Mouse (Mus musculus): Measurements from ENCODE around the gene Mrpl22. TPM values are rescaled to one million over a fixed set of nuclear protein-coding genes. Genes with fewer than 3 reads are reported as not detected.
"Not testable (repeated sequence)": the region's sequence is repeated elsewhere in the genome, so short reads cannot be mapped to it uniquely, and the experiment has no call there.

Mrpl22 gene
- polyA plus RNA-seq, 1 experiment from 2014 or later: 146 TPM

DNA sequence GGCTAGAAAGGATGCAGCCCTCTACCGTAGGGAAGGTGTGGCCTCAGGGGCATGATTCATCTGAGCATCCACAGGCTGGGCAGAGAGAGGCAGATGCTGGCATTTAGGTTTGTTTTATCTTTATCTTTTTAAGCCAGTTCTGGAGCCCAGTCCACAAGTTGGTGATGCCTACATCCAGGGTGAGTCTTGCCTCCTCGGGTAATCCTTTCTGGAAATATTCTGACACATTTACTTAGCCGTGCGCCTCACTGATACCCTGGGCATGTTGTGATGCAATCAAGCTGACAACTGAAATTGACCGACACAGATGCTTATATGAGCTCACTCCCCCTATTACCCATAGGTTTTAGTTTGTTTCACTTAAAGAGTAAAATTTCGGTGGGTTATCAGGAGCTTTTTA is 45.4 kb downstream of the Mrpl22 start:
- H3K27ac ChIP-seq: no peak overlapping the region
- H3K36me3 ChIP-seq (replicated peaks): no peaks in the 10 kb centered on the region
- H3K4me1 ChIP-seq: peaks cover 8% of the 10 kb centered on the region
- no peaks in the 10 kb centered on the region for H3K9me3 ChIP-seq
- no peak overlapping the region for H3K4me3 ChIP-seq
- peaks cover 5% of the 10 kb centered on the region for H3K27me3 ChIP-seq (ENCODE audit: poor library complexity, severe bottlenecking)
- no peak for DNase-seq (ENCODE audit: extremely low spot score, low spot score)
- 89% methylated on average over 6 of the region's 6 CpGs for WGBS

DNA sequence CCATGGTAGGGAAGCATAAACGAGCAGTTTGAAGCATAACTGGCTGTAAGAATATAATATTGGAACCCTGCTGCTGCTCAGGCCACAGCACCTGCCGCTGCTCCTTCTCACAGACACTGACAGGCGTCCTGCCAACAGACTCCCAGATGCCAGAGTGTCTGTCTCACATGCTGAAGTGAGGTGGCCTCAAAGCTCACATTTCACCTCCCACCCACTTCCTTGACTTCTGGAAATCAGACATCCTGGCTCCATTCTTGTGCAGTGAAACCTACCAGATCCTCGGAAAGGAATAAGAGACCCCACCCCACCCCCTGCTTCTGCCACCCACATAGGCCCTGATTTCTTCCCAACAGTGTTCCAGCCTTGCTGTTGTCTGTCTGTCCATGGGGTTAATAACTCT is 52.3 kb downstream of the Mrpl22 start:
- 67% methylated on average over 4 of the region's 4 CpGs for WGBS
- no peaks in the 10 kb centered on the region for H3K27me3 ChIP-seq (ENCODE audit: poor library complexity, severe bottlenecking)

DNA sequence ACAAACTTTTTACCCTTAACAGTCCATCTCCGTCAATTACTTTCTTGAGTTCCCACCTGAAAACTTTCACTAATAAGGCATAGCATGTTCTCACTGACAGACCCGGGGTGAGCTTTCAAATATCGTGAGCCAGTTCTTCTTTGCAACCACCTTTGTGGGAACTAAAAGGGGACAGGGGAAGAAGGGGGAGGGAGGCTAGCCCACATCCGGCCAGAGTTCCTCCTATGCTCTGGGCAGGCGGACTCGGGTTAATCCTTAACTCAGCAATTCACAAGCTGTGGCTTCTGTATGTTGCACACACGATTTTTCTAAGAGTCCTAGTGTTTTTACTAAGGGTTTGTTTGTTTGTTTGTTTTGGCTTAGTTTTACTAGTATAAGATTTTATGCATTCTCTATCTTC is 52.9 kb downstream of the Mrpl22 start:
- peaks cover 3% of the 10 kb centered on the region; the same call in 1 of the 2 replicates for H3K4me1 ChIP-seq
- no peak overlapping the region for H3K27ac ChIP-seq
- H3K4me3 ChIP-seq: no peak overlapping the region
- no peak for DNase-seq (ENCODE audit: extremely low spot score, low spot score)
- 70% methylated on average over 7 of the region's 7 CpGs for WGBS
- H3K27me3 ChIP-seq (ENCODE audit: poor library complexity, severe bottlenecking): no peaks in the 10 kb centered on the region
- no peaks in the 10 kb centered on the region for H3K36me3 ChIP-seq (replicated peaks)
- no peaks in the 10 kb centered on the region for H3K9me3 ChIP-seq

More for the DNA sequence above, 52.3 kb downstream of the Mrpl22 start:
- H3K4me1 ChIP-seq: peaks cover 3% of the 10 kb centered on the region; the same call in 1 of the 2 replicates
- DNase-seq (ENCODE audit: extremely low spot score, low spot score): no peak
- no peaks in the 10 kb centered on the region for H3K36me3 ChIP-seq (replicated peaks)
- no peak overlapping the region for H3K4me3 ChIP-seq
- no peaks in the 10 kb centered on the region for H3K9me3 ChIP-seq
- H3K27ac ChIP-seq: no peak overlapping the region

DNA sequence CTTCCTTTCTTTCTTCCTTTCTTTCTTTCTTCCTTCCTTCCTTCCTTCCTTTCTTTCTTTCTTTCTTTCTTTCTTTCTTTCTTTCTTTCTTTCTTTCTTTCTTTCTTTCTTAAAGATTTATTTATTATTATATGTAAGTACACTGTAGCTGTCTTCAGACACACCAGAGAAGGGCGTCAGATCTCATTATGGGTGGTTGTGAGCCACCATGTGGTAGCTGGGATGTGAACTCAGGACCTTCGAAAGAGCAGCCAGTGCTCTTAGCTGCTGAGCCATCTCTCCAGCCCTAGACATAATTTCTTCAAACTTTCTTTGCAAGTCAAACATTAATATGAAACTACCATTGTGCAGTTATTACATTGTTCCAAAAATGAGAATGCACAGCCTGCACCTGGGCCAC is 53.4 kb downstream of the Mrpl22 start:
- H3K4me1 ChIP-seq; H3K27ac ChIP-seq; H3K36me3 ChIP-seq (replicated peaks); H3K9me3 ChIP-seq; H3K27me3 ChIP-seq (ENCODE audit: poor library complexity, severe bottlenecking); DNase-seq (ENCODE audit: extremely low spot score, low spot score); H3K4me3 ChIP-seq: not testable (repeated sequence)
- 85% methylated on average over 2 of the region's 2 CpGs for WGBS

DNA sequence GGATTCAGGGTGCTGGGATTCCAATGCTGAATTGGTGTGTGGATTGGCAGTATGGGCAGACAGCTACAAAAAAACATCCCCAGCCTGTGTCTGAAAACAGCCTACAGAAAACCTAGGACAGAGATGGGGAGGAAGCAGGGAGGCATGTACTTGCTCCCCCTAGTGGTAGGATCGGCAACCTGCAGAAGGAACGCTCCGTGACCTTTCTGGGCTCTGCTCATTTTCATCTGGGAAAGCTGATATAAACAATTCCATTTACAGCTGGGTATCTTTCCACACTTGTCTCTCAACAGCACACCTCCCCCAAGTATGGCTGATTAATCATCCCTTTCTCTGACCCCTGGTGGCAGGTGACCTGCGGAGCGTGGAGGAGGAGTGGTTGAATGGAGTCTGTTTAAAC is 54.2 kb downstream of the Mrpl22 start:
- Histone ChIP-seq H3K4me3 (no peak overlapping the region), H3K27ac (no peak overlapping the region), H3K27me3 (ENCODE audit: poor library complexity, severe bottlenecking) (no peaks in the 10 kb centered on the region), H3K4me1 (peaks cover 3% of the 10 kb centered on the region; the same call in 1 of the 2 replicates), H3K36me3 (replicated peaks) (no peaks in the 10 kb centered on the region), H3K9me3 (no peaks in the 10 kb centered on the region)
- DNase-seq (ENCODE audit: extremely low spot score, low spot score): peak; percentile 67
- 11% methylated on average over 5 of the region's 5 CpGs for WGBS

DNA sequence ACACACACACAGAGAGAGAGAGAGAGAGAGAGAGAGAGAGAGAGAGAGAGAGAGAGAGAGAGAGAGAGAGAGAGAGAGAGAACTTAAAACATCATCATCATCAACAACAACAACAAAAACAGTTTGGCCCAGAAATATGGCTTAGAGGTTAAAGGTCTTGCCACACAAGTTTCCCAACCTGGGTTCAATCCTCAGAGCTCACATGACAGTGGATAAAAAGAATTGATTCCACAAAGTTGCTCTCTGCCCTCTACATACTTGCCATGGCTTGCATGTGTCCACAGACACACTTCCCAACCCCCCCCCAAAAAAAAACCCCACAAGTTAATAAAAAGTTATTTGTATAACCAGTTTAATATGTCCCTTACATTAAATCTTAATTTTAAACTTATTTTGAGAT is 55.0 kb downstream of the Mrpl22 start:
- H3K27me3 ChIP-seq (ENCODE audit: poor library complexity, severe bottlenecking): no peaks in the 10 kb centered on the region
- no peak overlapping the region for H3K27ac ChIP-seq
- DNase-seq (ENCODE audit: extremely low spot score, low spot score): no peak
- H3K4me1 ChIP-seq: peaks cover 3% of the 10 kb centered on the region; the same call in 1 of the 2 replicates
- no peaks in the 10 kb centered on the region for H3K9me3 ChIP-seq
- no peaks in the 10 kb centered on the region for H3K36me3 ChIP-seq (replicated peaks)
- no peak overlapping the region for H3K4me3 ChIP-seq

DNA sequence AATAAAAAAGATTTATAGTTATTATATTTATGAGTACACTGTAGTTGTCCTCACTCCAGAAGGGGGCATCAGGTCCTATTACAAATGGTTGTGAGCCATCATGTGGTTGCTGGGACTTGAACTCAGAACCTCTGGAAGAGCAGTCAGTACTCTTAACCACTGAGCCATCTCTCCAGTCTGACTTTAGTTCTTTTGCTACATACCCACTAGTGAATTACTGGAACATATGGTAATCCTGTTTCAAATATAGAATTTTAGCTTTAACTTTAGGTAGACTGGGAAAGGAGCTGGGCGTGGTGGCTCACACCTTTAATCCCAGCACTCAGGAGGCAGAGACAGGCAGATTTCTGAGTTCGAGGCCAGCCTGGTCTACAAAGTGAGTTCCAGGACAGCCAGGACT is 56.6 kb downstream of the Mrpl22 start:
- not testable (repeated sequence) for H3K36me3 ChIP-seq (replicated peaks); H3K4me1 ChIP-seq; H3K27ac ChIP-seq; H3K27me3 ChIP-seq (ENCODE audit: poor library complexity, severe bottlenecking); H3K4me3 ChIP-seq; H3K9me3 ChIP-seq; DNase-seq (ENCODE audit: extremely low spot score, low spot score)
- 79% methylated on average over 2 of the region's 2 CpGs for WGBS

Other genes with a start within 250 kb of the Mrpl22 start
- gene Larp1, start 162.6 kb upstream of the Mrpl22 start, polyA plus RNA-seq (2016; fragmentation: Nextera tagmentation; extraction: Ambion mirVana): 17.3 and 18.6 TPM in 2 replicates
- gene Gm12248, start 78.5 kb upstream of the Mrpl22 start, polyA plus RNA-seq (2016; fragmentation: Nextera tagmentation; extraction: Ambion mirVana): not detected in 2 replicates
- gene Cnot8, start 67.5 kb upstream of the Mrpl22 start, polyA plus RNA-seq (2016; fragmentation: Nextera tagmentation; extraction: Ambion mirVana): 90.9 and 96.1 TPM in 2 replicates
- gene Gemin5, start 3.1 kb upstream of the Mrpl22 start, polyA plus RNA-seq (2016; fragmentation: Nextera tagmentation; extraction: Ambion mirVana): 38.6 and 39.5 TPM in 2 replicates
- 1.2 and 1.7 TPM in 2 replicates for gene Igtp, start 27.9 kb downstream of the Mrpl22 start, polyA plus RNA-seq (2016; fragmentation: Nextera tagmentation; extraction: Ambion mirVana)
- gene Irgm2, start 28.0 kb downstream of the Mrpl22 start, polyA plus RNA-seq (2016; fragmentation: Nextera tagmentation; extraction: Ambion mirVana): 0.20 and 0.26 TPM in 2 replicates
- not detected in 2 replicates for gene 4930438A08Rik, start 103.1 kb downstream of the Mrpl22 start, polyA plus RNA-seq (2016; fragmentation: Nextera tagmentation; extraction: Ambion mirVana)
- gene Zfp692, start 135.4 kb downstream of the Mrpl22 start, polyA plus RNA-seq (2016; fragmentation: Nextera tagmentation; extraction: Ambion mirVana): 27.1 and 30.9 TPM in 2 replicates
- 23.9 and 24.1 TPM in 2 replicates for gene Zfp672, start 158.7 kb downstream of the Mrpl22 start, polyA plus RNA-seq (2016; fragmentation: Nextera tagmentation; extraction: Ambion mirVana)
- gene Sh3bp5l, start 159.1 kb downstream of the Mrpl22 start, polyA plus RNA-seq (2016; fragmentation: Nextera tagmentation; extraction: Ambion mirVana): 39.8 and 40.9 TPM in 2 replicates
- gene Lypd8, start 207.4 kb downstream of the Mrpl22 start, polyA plus RNA-seq (2016; fragmentation: Nextera tagmentation; extraction: Ambion mirVana): not detected in 2 replicates
- not detected in 2 replicates for gene 1810065E05Rik, start 249.4 kb downstream of the Mrpl22 start, polyA plus RNA-seq (2016; fragmentation: Nextera tagmentation; extraction: Ambion mirVana)